9 mouse cellular contexts compared by ENCODE assay signal in the genomic region with DNA sequence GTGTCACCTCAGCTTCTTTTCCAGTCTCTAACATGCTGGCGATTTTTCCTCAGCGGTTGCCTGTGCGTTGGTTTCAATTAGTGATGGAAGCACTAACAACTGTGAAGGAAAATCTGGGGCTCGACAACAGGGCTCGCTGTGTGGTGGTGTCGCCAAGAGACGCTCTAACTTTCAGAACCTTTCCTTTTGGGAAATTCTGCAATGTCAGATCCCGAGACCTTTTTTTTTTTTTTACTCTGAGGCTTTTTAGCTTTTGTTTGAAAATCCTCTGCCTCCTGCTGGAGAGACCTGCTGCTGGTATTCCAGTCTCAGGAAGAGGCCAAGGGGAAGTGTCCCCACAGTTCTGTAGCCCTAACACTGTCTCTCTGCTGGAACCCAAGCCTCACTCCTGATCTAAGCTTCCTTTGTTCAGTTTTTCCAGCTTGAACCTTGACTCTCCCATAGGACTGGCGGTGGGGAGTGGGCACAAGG.
A peak's percentile ranks its signal among the peaks of the same experiment; 100 is the strongest.
DNase-seq lines count a peak whose midpoint lies in the region; ATAC-seq lines count a peak whose summit lies in the region.
"Had no signal": no experiment of that assay in that cellular context is flagged by ENCODE, and none has a peak within 500 bp of the region (broad histone marks: within the 10 kb centered on the region; RNA-seq: fewer than 3 reads in every experiment).

No protein-coding gene starts in this region.

- peak overlapping the region; percentile 45 for H3K4me3 ChIP-seq in embryonic facial prominence, embryonic 10.5 days
- H3K4me3 ChIP-seq in hindbrain, embryonic 14.5 days (replicated peaks; ENCODE audit: low read length), result peak overlapping the region; percentile 4; the same call in 1 of the 2 replicates
- H3K4me3 ChIP-seq in midbrain, embryonic 13.5 days (replicated peaks), result peak overlapping the region; percentile 11; the same call in 1 of the 2 replicates

- DNase-seq in heart, adult 18-20 months, result peak; percentile 18 to 33
- no peak for DNase-seq in heart, adult 8-10 months (ENCODE audit: low spot score)
- DNase-seq in embryonic facial prominence, embryonic 10.5 days (ENCODE audit: low spot score), result peak; percentile 45
- peak; percentile 45 for DNase-seq in hindbrain, embryonic 14.5 days (ENCODE audit: low spot score)
- no peak for DNase-seq in adrenal gland, postnatal 14 days
- DNase-seq in urinary bladder, postnatal 25 days (ENCODE audit: low spot score), result no peak
- DNase-seq: right cerebral cortex, adult 18-20 months had no signal

- H3K4me1 ChIP-seq in embryonic facial prominence, embryonic 10.5 days, result peaks cover 14% of the 10 kb centered on the region
- peaks cover 9% of the 10 kb centered on the region for H3K4me1 ChIP-seq in hindbrain, embryonic 14.5 days (replicated peaks; ENCODE audit: control insufficient read depth, insufficient read depth, low read length)
- H3K4me1 ChIP-seq in midbrain, embryonic 13.5 days (replicated peaks), result peaks cover 17% of the 10 kb centered on the region

- H3K9ac ChIP-seq in hindbrain, embryonic 14.5 days, result peak overlapping the region; percentile 9; the same call in 1 of the 2 replicates
- no peak overlapping the region; the same call in 1 of the 2 replicates for H3K9ac ChIP-seq in midbrain, embryonic 13.5 days (replicated peaks)

- H3K27ac ChIP-seq in embryonic facial prominence, embryonic 10.5 days (replicated peaks), result peak overlapping the region; percentile 77
- H3K27ac ChIP-seq in hindbrain, embryonic 14.5 days, result no peak overlapping the region
- no peak overlapping the region for H3K27ac ChIP-seq in midbrain, embryonic 13.5 days

- no peaks in the 10 kb centered on the region for H3K9me3 ChIP-seq in embryonic facial prominence, embryonic 10.5 days
- no peaks in the 10 kb centered on the region for H3K9me3 ChIP-seq in hindbrain, embryonic 14.5 days (ENCODE audit: control insufficient read depth, low read length)
- no peaks in the 10 kb centered on the region for H3K9me3 ChIP-seq in midbrain, embryonic 13.5 days

- WGBS in embryonic facial prominence, embryonic 10.5 days, result 2% methylated on average over 9 of the region's 9 CpGs
- under 1% methylated on average over 9 of the region's 9 CpGs for WGBS in hindbrain, embryonic 14.5 days
- WGBS in midbrain, embryonic 13.5 days, result 1% methylated on average over 9 of the region's 9 CpGs

- peak overlapping the region; percentile 47 for H3K4me2 ChIP-seq in hindbrain, embryonic 14.5 days (replicated peaks)
- H3K4me2 ChIP-seq in midbrain, embryonic 13.5 days (replicated peaks), result peak overlapping the region; percentile 37

- no peaks in the 10 kb centered on the region for H3K36me3 ChIP-seq in embryonic facial prominence, embryonic 10.5 days (replicated peaks)
- H3K36me3 ChIP-seq in hindbrain, embryonic 14.5 days (replicated peaks; ENCODE audit: control insufficient read depth, insufficient read depth), result no peaks in the 10 kb centered on the region
- H3K36me3 ChIP-seq in midbrain, embryonic 13.5 days, result no peaks in the 10 kb centered on the region

- no peak for ATAC-seq in hindbrain, embryonic 14.5 days (ENCODE audit: low FRiP score)
- ATAC-seq in midbrain, embryonic 13.5 days, result 0 out of 2 replicates have a peak, but pooled peaks have one; percentile 14
- ATAC-seq in megakaryocyte progenitor cell, adult 5-6 weeks (replicated peaks; ENCODE audit: poor library complexity), result no peak

- peaks cover 17% of the 10 kb centered on the region; the same call in 1 of the 2 replicates for H3K27me3 ChIP-seq in embryonic facial prominence, embryonic 10.5 days (replicated peaks; ENCODE audit: low read depth, poor library complexity, severe bottlenecking)
- H3K27me3 ChIP-seq in hindbrain, embryonic 14.5 days (ENCODE audit: control insufficient read depth, insufficient read depth, low read length), result 0 out of 2 replicates have a peak, but pooled peaks cover 9% of the 10 kb centered on the region
- H3K27me3 ChIP-seq in midbrain, embryonic 13.5 days, result peaks cover 56% of the 10 kb centered on the region

Comparison
In these comparisons a context has a peak if more than half of its experiments do, and no peak if none do; other contexts are left out.
1. DNase-seq: peak in heart, adult 18-20 months (2 of 2), embryonic facial prominence, embryonic 10.5 days (single experiment) and hindbrain, embryonic 14.5 days (single experiment); none in heart, adult 8-10 months (single experiment), adrenal gland, postnatal 14 days (single experiment) and urinary bladder, postnatal 25 days (single experiment).
2. Peak in every context shown above with its lines, with median percentiles within 50 percentile points of each other: H3K4me3 ChIP-seq.